Mouse (Mus musculus) cerebellum, adult 2 months (tissue): ENCODE data around the gene Hspg2.

Experiments
- CTCF ChIP-seq: fragments of 200-500 bp; IDR thresholded peaks from 2 replicates; pipeline ENCODE4 v1.5.1; 2011; ENCODE audit warnings: low read depth, mild to moderate bottlenecking, control low read depth, low read length, moderate library complexity, borderline replicate concordance; ENCODE audit not compliant: insufficient read depth
- POLR2A ChIP-seq: fragments of 200-500 bp; IDR thresholded peaks from 2 replicates; pipeline ENCODE4 v1.6.1; 2011; ENCODE audit warnings: low read length, control low read depth, borderline replicate concordance; ENCODE audit not compliant: insufficient read depth

- TF ChIP-seq CTCF, result peak; percentile 81
- no peak for TF ChIP-seq POLR2A
Observed at GRCm38 (mm10) chr4:137546003-137546525, 77.5 kb downstream of the Hspg2 start.
